Mouse (Mus musculus): ENCODE measurements around the gene Srcin1. TPM values are rescaled to one million over a fixed set of nuclear protein-coding genes. Genes with fewer than 3 reads are reported as not detected.
A peak's percentile ranks its signal among the peaks of the same experiment; 100 is the strongest.

Srcin1 gene
- polyA plus RNA-seq, 1 experiment from 2014 or later: 0.08 TPM

DNA sequence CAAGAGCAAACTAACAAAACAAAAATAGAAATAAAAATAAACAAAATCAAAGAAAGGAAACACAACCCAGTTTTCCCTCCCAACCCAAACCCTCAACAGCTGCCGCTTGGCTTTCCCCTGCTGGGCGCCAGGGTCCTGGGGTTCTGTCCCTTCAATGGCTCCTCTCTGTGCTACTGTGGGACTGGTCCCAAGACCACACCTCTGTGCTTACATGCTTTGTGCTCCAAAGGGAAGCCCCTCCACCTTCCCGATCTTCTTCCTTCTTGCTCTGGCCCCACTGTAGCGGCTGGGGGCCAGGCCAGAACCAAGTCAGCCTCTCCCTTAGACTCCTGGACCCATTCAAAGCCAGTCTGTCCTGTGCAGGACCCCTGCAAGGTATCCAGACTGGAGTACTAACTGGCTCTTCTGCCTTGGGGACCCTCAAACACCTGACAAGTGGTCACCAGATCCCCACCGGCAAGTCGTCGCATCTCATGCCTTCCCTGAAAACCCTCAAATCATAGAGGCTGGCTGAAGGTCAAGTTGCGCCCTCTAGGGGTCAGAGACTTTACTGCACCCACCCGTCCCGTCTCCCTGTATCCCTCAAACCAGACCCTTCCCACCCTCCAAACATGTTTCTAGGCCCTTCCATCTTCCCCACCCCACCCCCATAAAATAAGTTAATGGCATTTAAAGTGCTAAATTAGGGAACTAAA lies 64.9 kb downstream of the Srcin1 start:
- H3K9me3 ChIP-seq: no peaks in the 10 kb centered on the region
- 28% methylated on average over 10 of the region's 10 CpGs for WGBS
- peaks cover 7% of the 10 kb centered on the region; the same call in 1 of the 2 replicates for H3K4me1 ChIP-seq
- no peaks in the 10 kb centered on the region for H3K36me3 ChIP-seq
- H3K27me3 ChIP-seq (replicated peaks): peaks cover 30% of the 10 kb centered on the region; the same call in 1 of the 2 replicates
- H3K4me3 ChIP-seq: peak overlapping the region; percentile 22
- H3K4me2 ChIP-seq: peak overlapping the region; percentile 42
- ATAC-seq (ENCODE audit: extremely low read depth, insufficient number of reproducible peaks, low FRiP score, low TSS enrichment): no peak
- peak overlapping the region; percentile 76; the same call in 1 of the 2 replicates for H3K27ac ChIP-seq (replicated peaks)
- H3K9ac ChIP-seq: no peak overlapping the region

DNA sequence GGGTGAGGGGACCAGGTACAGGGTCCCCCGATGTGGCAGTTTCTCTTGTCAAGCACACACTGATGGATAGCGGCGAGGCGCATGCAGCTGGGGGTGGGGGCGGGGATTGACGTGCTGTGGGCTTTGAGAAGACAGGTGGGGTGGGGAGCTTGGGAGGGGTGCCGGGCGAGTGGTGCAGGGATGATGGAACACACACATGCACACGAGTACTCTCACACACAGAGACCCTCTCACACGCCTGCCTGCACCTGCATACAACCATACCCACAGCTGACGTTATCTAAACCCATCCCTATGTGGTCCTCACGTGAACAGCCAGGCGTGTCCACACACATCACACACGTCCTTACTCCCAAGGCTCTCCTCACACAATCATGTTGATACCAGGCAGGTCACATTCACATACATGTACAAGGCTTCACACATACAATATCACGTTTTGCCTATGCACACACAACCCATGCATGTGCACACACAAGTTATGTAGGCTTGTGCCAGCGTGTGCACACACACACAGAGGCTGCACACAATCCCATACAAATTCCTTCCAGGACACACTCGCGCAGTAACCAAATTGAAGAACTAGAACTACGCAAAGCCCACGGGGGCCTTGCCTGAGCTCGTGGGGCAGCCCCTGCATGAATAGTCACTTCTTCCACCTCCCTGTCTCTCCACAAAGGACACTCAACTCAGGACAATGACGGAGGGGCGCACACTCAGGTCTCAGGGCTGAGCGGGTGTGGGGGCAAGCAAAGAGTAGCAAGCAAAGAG lies 66.1 kb downstream of the Srcin1 start:
- 72% methylated on average over 24 of the region's 24 CpGs for WGBS
- peaks cover 28% of the 10 kb centered on the region for H3K27me3 ChIP-seq (replicated peaks)
- peaks cover 9% of the 10 kb centered on the region; the same call in 1 of the 2 replicates for H3K4me1 ChIP-seq
- H3K9me3 ChIP-seq: no peaks in the 10 kb centered on the region
- H3K36me3 ChIP-seq: no peaks in the 10 kb centered on the region
- no peak overlapping the region for H3K27ac ChIP-seq (replicated peaks)
- H3K4me2 ChIP-seq: no peak overlapping the region
- H3K9ac ChIP-seq: no peak overlapping the region
- ATAC-seq (ENCODE audit: extremely low read depth, insufficient number of reproducible peaks, low FRiP score, low TSS enrichment): no peak
- no peak overlapping the region for H3K4me3 ChIP-seq

DNA sequence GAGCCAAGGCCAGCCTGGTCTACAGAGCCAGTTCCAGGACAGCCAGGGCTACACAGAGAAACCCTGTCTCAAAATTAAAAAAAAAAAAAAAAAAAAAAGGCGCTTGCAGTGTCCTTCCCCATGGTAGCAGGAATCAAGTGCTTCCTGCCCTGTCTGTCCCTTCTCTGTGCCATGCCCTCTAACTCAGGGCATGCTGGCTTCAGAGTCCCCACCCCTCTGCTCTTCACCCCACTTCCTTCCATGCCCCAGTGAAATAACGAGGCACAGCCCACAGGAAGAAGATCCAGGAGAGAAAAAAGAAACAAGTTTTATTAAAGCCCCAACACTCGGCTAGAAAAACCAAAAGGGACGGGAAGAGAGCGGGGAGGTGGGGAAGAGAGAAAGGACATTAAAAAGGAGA lies 66.9 kb downstream of the Srcin1 start:
- 44% methylated on average over 5 of the region's 5 CpGs for WGBS
- H3K4me3 ChIP-seq: no peak overlapping the region
- H3K27me3 ChIP-seq (replicated peaks): peaks cover 28% of the 10 kb centered on the region
- no peak overlapping the region for H3K9ac ChIP-seq
- no peaks in the 10 kb centered on the region for H3K9me3 ChIP-seq
- no peak for ATAC-seq (ENCODE audit: extremely low read depth, insufficient number of reproducible peaks, low FRiP score, low TSS enrichment)
- H3K27ac ChIP-seq (replicated peaks): no peak overlapping the region
- peaks cover 9% of the 10 kb centered on the region; the same call in 1 of the 2 replicates for H3K4me1 ChIP-seq
- H3K4me2 ChIP-seq: no peak overlapping the region
- H3K36me3 ChIP-seq: no peaks in the 10 kb centered on the region

DNA sequence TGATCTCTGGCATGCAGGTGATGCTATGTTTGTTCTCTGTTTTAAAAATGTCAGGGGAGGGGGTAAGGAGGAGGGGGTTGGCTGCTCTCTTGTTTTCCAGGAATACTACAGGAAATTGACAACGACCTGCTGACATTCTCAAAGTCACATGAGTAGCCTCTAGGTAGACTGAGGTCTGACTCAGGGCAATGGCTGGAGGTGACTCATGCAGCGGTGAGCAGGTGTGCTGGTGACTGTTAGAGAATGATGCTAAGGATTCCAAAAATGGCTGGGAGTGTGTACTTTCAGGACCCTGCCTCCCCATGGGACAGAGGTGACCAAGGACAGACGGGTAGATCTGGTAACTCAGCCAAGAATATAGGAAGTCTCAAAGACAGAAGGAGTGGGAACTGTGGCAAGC lies 67.8 kb downstream of the Srcin1 start:
- Histone ChIP-seq H3K27me3 (replicated peaks) (peaks cover 28% of the 10 kb centered on the region), H3K9me3 (no peaks in the 10 kb centered on the region), H3K4me1 (peaks cover 9% of the 10 kb centered on the region; the same call in 1 of the 2 replicates), H3K4me3 (no peak overlapping the region), H3K4me2 (no peak overlapping the region), H3K9ac (no peak overlapping the region), H3K36me3 (no peaks in the 10 kb centered on the region), H3K27ac (replicated peaks) (no peak overlapping the region)
- 67% methylated on average over 3 of the region's 3 CpGs for WGBS
- no peak for ATAC-seq (ENCODE audit: extremely low read depth, insufficient number of reproducible peaks, low FRiP score, low TSS enrichment)

DNA sequence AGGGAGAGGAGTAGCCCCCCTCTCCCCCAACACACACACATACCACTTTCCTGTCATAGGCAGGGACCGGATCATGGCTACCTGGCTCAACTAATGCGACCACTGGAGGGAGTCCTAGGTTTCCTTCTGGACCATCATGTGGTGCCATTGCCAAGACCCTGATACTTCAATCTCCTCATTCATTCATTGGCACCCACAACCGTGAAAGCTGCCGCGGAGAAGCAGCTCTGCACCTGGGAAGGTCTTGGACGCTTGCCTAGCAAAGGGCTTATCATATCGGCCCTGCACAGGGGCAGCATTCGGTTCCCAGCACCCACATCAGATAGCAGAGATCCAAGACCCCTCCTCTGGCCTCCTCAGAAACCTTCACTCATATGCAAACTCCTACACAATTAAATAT lies 69.7 kb downstream of the Srcin1 start:
- ATAC-seq (ENCODE audit: extremely low read depth, insufficient number of reproducible peaks, low FRiP score, low TSS enrichment): no peak
- Histone ChIP-seq H3K9me3 (no peaks in the 10 kb centered on the region), H3K27ac (replicated peaks) (no peak overlapping the region), H3K36me3 (peaks cover 15% of the 10 kb centered on the region), H3K4me1 (0 out of 2 replicates have a peak, but pooled peaks cover 5% of the 10 kb centered on the region), H3K4me3 (no peak overlapping the region), H3K9ac (no peak overlapping the region), H3K4me2 (no peak overlapping the region), H3K27me3 (replicated peaks) (peaks cover 28% of the 10 kb centered on the region)
- WGBS: 35% methylated on average over 8 of the region's 8 CpGs

DNA sequence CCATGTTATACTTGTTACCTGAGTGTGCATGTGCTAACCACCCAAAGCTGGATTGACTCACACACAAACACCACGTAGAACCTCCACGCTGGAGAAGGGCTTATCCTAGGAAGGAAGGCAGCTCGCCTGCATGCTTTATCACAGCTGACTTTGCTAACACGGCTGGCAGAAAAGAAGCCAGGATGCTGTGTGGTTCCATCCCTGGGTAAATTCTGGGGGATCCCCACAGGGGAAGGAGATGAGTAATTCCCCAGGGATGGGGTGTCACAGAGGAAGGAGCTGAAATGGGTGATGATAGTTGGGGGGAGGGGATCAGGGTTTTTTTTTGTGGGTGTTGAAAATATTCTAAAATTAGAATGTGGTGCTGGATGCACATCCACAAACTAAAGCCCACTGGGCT lies 70.2 kb downstream of the Srcin1 start:
- Histone ChIP-seq H3K27me3 (replicated peaks) (peaks cover 30% of the 10 kb centered on the region), H3K9me3 (no peaks in the 10 kb centered on the region), H3K4me2 (no peak overlapping the region), H3K4me1 (peaks cover 6% of the 10 kb centered on the region), H3K9ac (no peak overlapping the region), H3K36me3 (peaks cover 20% of the 10 kb centered on the region), H3K4me3 (no peak overlapping the region), H3K27ac (replicated peaks) (no peak overlapping the region)
- 52% methylated on average over 4 of the region's 4 CpGs for WGBS
- no peak for ATAC-seq (ENCODE audit: extremely low read depth, insufficient number of reproducible peaks, low FRiP score, low TSS enrichment)

DNA sequence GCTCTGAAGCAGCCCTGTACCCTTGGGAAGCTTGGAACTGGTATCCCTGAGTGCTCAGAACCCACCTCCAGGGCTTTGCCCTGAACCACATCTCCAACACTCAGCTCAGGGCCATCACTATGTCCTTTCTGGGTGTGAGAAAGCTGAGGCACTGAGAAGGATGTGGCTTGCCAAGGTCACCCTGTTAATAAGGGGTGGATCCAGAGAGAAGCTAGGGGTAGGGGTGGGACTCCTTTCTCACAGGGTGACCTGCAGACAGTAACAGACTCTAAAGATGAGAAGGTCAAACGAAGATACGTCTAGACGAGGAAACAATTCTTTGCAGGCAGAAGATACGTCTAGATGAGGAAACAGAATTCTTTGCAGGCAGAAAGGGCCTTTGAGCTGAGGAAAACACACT lies 73.1 kb downstream of the Srcin1 start:
- no peak overlapping the region for H3K27ac ChIP-seq (replicated peaks)
- peaks cover 15% of the 10 kb centered on the region for H3K4me1 ChIP-seq
- no peak overlapping the region for H3K9ac ChIP-seq
- WGBS: 66% methylated on average over 4 of the region's 4 CpGs
- no peak overlapping the region for H3K4me2 ChIP-seq
- no peak overlapping the region for H3K4me3 ChIP-seq
- H3K36me3 ChIP-seq: peaks cover 48% of the 10 kb centered on the region
- no peak for ATAC-seq (ENCODE audit: extremely low read depth, insufficient number of reproducible peaks, low FRiP score, low TSS enrichment)
- peaks cover 39% of the 10 kb centered on the region for H3K27me3 ChIP-seq (replicated peaks)
- no peaks in the 10 kb centered on the region for H3K9me3 ChIP-seq

DNA sequence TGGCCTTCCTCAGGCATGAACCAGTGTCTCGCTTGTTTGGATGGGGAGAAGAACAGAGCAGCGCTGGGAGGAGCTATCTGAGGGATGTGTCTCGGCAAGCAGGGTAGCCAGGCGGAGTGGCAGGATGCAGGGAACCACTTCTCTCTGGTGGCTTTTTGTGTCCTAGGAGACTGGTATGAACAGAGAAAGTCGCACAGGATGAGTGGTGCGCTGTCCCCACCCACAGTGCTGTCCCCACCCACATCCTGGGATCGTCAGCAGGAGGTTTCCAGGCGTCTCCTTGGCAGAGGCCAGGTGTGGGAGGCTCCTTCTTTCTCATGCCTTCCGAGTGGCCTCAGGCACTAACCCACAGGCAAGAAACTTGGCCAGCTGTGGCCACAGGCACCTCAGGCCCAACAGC lies 73.6 kb downstream of the Srcin1 start:
- H3K27me3 ChIP-seq (replicated peaks): peaks cover 42% of the 10 kb centered on the region
- H3K27ac ChIP-seq (replicated peaks): no peak overlapping the region

DNA sequence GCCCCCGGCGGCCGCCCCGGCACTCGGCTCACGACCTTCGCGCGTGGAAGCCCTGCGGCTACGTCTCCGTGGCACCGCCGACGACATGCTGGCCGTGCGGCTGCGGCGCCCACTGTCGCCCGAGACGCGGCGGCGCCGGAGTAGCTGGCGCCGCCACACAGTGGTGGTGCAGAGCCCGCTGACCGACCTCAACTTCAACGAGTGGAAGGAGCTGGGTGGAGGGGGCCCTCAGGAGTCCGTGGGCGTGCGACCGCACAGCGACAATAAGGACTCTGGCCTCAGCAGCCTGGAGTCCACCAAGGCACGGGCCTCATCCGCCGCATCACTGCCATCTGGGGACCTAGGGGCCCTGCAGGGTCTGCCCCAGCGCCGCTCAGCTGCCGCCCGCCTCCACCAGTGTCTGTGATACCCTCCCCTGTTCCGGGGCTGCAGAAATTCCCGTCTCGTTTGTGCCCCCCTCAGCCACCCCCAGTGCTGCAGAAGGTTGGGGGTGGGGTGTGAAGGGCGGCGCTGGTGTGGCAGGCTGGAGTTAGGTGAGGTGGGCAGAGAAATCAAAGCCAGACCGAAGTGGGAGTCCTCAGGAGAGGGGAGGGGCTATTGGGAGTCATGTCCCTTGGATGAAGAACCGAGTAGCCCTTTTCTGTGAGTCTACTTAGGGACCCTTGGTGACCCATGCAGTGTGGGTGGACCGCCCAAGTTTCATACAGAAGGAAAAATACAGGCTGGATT lies 75.1 kb downstream of the Srcin1 start:
- no peak overlapping the region for H3K27ac ChIP-seq (replicated peaks)
- no peaks in the 10 kb centered on the region for H3K9me3 ChIP-seq
- WGBS: 40% methylated on average over 51 of the region's 51 CpGs
- H3K27me3 ChIP-seq (replicated peaks): peaks cover 47% of the 10 kb centered on the region
- ATAC-seq (ENCODE audit: extremely low read depth, insufficient number of reproducible peaks, low FRiP score, low TSS enrichment): peak; percentile 18; the same call in 1 of the 2 replicates
- H3K4me3 ChIP-seq: peak overlapping the region; percentile 29
- peaks cover 12% of the 10 kb centered on the region for H3K4me1 ChIP-seq
- H3K9ac ChIP-seq: peak overlapping the region; percentile 6; the same call in 1 of the 2 replicates
- H3K36me3 ChIP-seq: peaks cover 67% of the 10 kb centered on the region
- peak overlapping the region; percentile 57 for H3K4me2 ChIP-seq

More for the DNA sequence above, 73.6 kb downstream of the Srcin1 start:
- WGBS: 46% methylated on average over 9 of the region's 9 CpGs
- Histone ChIP-seq H3K9me3 (no peaks in the 10 kb centered on the region), H3K4me3 (no peak overlapping the region), H3K4me2 (no peak overlapping the region), H3K4me1 (peaks cover 15% of the 10 kb centered on the region), H3K9ac (no peak overlapping the region), H3K36me3 (peaks cover 52% of the 10 kb centered on the region)
- no peak for ATAC-seq (ENCODE audit: extremely low read depth, insufficient number of reproducible peaks, low FRiP score, low TSS enrichment)

DNA sequence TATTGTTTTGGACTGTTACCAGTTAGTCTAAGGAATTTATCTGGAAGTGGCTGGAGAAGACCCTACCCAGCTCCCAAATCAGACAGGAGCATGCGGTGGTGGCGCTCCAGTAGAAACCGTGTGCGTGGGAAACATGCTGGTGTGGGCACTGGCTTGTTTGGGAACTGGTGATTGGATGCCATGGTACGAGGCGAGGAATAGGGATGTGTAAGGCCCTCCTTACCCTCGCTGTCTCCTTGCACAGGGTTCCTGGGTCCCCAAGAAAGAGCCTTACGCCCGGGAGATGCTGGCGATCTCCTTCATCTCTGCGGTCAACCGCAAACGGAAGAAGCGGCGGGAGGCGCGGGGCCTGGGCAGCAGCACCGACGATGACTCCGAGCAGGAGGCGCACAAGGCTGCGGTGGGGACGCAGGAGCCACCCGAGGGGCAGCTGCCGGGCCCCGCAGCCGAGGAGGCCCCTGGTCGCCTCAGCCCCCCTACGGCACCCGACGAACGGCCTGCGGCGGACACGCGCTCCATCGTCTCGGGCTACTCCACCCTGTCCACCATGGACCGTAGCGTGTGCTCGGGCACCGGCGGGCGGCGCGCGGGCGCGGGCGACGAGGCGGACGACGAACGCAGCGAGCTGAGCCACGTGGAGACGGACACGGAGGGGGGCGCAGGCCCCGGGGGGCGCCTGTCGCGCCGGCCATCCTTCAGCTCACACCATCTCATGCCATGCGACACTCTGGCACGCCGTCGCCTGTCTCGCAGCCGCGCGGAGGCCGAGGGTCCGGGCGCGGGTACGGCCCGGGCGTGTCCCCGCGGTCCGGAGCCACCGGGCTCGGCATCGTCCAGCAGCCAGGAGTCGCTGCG lies 75.9 kb downstream of the Srcin1 start, which contains the start of gene 4933428G20Rik:
Gene 4933428G20Rik, minus strand, starts transcription at position 476 of the 855 bp plus-strand sequence.
- no peaks in the 10 kb centered on the region for H3K9me3 ChIP-seq
- no peak within 1 kb of the TSS for H3K27ac ChIP-seq (replicated peaks)
- H3K9ac ChIP-seq: peak within 1 kb of the TSS; percentile 6; the same call in 1 of the 2 replicates
- ATAC-seq (ENCODE audit: extremely low read depth, insufficient number of reproducible peaks, low FRiP score, low TSS enrichment): no peak
- H3K36me3 ChIP-seq: peaks cover 75% of the 10 kb centered on the region
- H3K4me1 ChIP-seq: peaks cover 12% of the 10 kb centered on the region
- H3K27me3 ChIP-seq (replicated peaks): peaks cover 47% of the 10 kb centered on the region
- 35% methylated on average over 74 of the region's 88 CpGs for WGBS
- peak within 1 kb of the TSS; percentile 29 for H3K4me3 ChIP-seq
- peak within 1 kb of the TSS; percentile 57 for H3K4me2 ChIP-seq
